Mouse (Mus musculus): ENCODE results near the gene Drp2. TPM values are rescaled to one million over a fixed set of nuclear protein-coding genes. Genes with fewer than 3 reads are reported as not detected.

Drp2 gene
- polyA plus RNA-seq, 1 experiment from 2014 or later, result 0.04 TPM

DNA sequence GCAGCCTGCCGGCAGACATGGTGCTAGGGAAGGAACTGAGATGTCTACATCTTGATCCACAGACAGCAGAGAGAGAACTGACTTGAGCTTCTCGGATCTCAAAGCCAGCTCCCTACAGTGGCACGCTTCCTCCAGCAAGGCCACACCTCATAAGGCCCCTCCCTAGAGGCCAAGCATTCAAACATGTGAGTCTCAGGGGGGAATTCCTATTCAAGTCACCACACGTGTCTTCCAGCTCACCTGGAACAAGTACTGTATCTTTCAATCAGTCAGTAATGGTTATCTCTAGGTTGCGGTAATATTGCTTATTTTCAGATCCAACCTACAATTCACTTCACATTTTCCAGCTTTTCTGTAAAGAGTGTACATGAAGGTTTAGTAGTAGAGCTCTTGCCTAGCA, 15.7 kb downstream of the Drp2 start:
- no peak for TF ChIP-seq CTCF (IDR thresholded peaks at IDR 0.05)
- CTCF ChIA-PET, result no interaction called here
- H3K27me3 ChIP-seq, result no peaks in the 10 kb centered on the region
- DNase-seq (ENCODE audit: low read depth, low spot score), result no peak
- POLR2A ChIA-PET, result no interaction called here
- no peak for ATAC-seq
- in situ Hi-C loops (cut with MboI; ENCODE audit: low pct_unique_long_range_greater_than_20kb), result no loop called here

DNA sequence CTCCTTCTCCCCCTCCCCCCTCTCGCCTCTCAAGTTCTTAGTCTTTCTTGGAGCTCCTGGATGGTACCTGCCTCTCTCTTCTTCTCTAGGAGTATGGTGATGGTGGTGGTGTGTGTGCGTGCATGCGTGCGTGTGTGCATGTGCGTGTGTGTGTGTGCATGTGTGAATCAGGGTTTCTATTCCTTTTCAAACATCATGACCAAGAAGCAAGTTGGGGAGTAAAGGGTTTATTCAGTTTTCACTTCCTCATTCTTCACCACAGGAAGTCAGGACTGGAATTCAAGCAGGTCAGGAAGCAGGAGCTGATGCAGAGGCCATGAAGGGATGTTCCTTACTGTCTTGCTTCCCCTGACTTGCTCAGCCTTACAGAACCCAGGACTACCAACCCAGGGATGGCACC, 19.9 kb downstream of the Drp2 start:
- ATAC-seq, result no peak
- ChIA-PET CTCF (no interaction called here), POLR2A (no interaction called here)
- no peak for TF ChIP-seq CTCF (IDR thresholded peaks at IDR 0.05)
- peaks cover 12% of the 10 kb centered on the region for H3K27me3 ChIP-seq
- no peak for DNase-seq (ENCODE audit: low read depth, low spot score)
- in situ Hi-C loops (cut with MboI; ENCODE audit: low pct_unique_long_range_greater_than_20kb), result no loop called here

DNA sequence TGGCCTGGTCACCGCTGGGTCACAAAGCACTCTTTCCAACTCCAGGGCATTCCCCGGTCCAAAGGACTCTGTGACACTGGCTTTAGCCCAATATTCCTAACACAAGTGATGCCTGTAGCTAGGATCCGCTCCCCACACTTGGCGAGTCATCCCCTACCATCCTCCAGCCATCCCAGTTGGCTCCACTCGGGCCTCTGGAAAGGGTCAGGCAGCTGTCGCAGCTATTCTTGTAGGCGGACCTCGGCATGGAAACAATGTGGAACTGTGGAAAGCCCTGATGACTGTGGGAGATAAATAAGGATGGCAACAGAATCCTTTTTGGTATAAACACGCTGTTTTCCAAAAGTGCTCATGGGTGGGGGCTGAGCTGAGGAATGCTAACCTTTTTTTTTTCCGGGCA, 21.4 kb downstream of the Drp2 start:
- TF ChIP-seq CTCF (IDR thresholded peaks at IDR 0.05), result no peak
- POLR2A ChIA-PET, result no interaction called here
- in situ Hi-C loops (cut with MboI; ENCODE audit: low pct_unique_long_range_greater_than_20kb), result no loop called here

DNA sequence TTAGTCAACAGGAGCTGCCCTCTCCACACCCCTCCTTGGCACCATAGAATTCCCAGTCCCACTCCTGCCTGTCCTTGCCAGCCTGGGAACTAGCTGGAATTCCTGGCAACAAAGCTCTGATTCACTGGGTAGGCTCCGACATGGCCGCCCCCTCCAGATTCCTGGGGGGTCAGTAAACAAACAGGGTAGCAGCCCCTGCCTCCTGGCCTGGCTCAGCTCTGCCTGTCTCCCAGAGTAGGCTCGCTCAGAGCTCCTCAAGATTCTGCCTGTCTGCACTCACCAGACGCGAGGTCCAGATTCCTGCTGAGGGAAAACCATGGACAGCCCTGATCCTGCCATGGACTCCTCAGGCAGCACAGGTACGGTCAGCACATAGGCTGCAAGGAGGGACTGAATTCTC, 22.5 kb downstream of the Drp2 start:
- no peak for TF ChIP-seq CTCF (IDR thresholded peaks at IDR 0.05)
- ChIA-PET POLR2A (no interaction called here), CTCF (no interaction called here)
- DNase-seq (ENCODE audit: low read depth, low spot score) (no peak), ATAC-seq (no peak)
- H3K27me3 ChIP-seq, result peaks cover 12% of the 10 kb centered on the region
- in situ Hi-C loops (cut with MboI; ENCODE audit: low pct_unique_long_range_greater_than_20kb), result no loop called here

More for the DNA sequence above, 21.4 kb downstream of the Drp2 start:
- peaks cover 12% of the 10 kb centered on the region for H3K27me3 ChIP-seq
- ATAC-seq (no peak), DNase-seq (ENCODE audit: low read depth, low spot score) (no peak)
- CTCF ChIA-PET, result no interaction called here

DNA sequence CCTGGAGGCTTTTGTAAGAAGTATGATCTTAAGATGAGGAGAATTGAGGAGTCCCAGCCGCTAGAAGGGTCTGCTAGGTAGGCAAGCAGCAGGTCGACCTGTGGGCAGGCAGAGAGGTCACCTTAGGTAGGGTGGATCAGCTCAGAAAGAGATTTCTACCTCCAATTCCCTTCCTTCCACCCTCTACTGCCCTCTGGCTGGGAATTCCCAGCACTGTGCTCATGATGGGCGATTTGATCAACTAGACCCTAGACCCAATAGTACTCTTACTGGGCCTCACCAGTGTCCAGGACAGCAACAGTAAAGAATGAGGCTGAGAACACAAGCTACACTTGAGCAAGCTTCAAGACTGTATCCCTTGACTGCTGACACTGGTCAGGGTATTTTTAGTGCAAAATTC, 23.0 kb downstream of the Drp2 start:
- ATAC-seq (no peak), DNase-seq (ENCODE audit: low read depth, low spot score) (no peak)
- ChIA-PET CTCF (no interaction called here), POLR2A (no interaction called here)
- H3K27me3 ChIP-seq, result peaks cover 12% of the 10 kb centered on the region
- TF ChIP-seq CTCF (IDR thresholded peaks at IDR 0.05), result no peak
- in situ Hi-C loops (cut with MboI; ENCODE audit: low pct_unique_long_range_greater_than_20kb), result no loop called here

DNA sequence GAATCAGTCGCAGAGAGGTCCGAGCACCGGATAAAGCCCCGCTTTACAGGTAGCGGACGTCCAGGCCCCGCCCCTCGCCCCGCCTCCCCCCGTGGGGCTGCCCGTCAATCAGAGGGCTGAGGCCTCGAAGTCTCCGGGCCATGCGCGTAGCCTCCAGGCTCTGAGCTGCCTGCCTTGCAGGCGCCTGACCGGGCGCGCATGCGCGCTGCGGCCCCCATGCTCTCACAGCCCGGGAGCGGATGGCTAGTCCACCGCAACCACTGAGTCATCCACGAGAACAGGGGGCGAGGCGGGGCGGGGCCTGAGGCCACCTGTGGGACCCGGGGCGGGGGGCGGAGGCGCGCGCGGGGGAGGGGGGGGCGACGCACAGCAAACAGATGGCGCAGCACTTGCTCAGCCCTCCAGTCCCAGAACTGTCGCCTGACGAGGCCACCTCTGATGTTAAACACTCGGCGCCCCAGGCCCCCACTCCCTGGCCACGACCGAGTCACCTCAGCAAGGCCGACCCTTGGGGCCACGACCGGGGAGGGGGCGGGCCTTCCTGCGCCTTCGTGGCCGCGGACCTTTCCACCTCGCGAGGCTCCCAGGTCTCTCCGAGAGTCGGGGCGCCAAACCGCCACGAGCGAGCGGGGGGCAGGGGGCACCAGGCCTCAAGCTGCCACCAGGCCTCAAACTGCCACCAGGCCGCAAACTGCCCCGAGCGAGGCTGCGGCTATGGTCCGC, 70.8 kb downstream of the Drp2 start:
- TF ChIP-seq CTCF (IDR thresholded peaks at IDR 0.05), result no peak
- DNase-seq (ENCODE audit: low read depth, low spot score) (no peak), ATAC-seq (no peak)
- CTCF ChIA-PET, result no interaction called here
- in situ Hi-C loops (cut with MboI; ENCODE audit: low pct_unique_long_range_greater_than_20kb), result no loop called here
- peaks cover 42% of the 10 kb centered on the region for H3K27me3 ChIP-seq
- POLR2A ChIA-PET, result no interaction called here

DNA sequence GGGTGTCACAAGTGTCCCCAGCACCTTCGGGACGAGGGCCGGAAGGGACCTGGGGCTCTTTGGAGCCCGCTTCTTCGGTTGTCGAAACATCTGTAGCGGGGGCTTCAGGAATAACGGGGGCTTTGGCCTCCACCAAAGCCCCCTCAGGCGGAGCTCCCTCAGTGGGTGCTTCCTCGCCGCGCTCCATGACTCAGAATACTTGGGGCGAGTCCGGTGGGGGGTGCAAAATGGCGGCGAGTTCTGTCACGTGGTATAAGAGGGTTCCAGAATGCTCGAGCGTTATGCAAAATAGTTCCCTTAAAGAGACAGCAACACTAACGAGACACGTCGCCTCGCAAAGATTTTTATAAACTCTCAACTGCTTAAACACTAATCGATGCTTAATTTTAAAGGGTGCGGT, 71.9 kb downstream of the Drp2 start, which contains the start of gene Taf7l:
TSS of gene Taf7l (minus strand) at position 201 of the 400 bp plus-strand sequence.
- peaks cover 32% of the 10 kb centered on the region for H3K27me3 ChIP-seq
- CTCF ChIA-PET, result no interaction called here
- no peak for ATAC-seq
- DNase-seq (ENCODE audit: low read depth, low spot score), result no peak
- TF ChIP-seq CTCF (IDR thresholded peaks at IDR 0.05), result no peak
- in situ Hi-C loops (cut with MboI; ENCODE audit: low pct_unique_long_range_greater_than_20kb), result no loop called here
- POLR2A ChIA-PET, result no interaction called here

DNA sequence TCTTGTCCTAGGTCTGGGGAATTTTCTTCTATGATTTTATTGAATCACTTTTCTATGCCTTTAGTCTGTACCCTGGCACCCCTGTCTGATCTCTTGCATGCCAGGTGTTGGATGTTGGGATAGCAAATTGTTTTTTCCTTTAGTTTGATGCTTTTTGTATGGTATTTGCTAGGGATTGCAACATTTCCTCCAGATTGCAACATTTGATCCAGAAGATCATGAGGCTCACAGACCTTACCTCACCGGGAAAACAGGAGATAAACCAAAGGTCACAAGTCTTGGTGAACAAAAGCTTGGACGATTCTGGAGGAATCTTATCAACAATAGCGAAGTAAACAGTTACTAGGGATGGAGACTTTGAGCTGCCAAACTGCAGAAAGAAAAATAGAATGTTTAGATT, 77.4 kb downstream of the Drp2 start:
- CTCF ChIA-PET, result no interaction called here
- DNase-seq (ENCODE audit: low read depth, low spot score) (no peak), ATAC-seq (no peak)
- in situ Hi-C loops (cut with MboI; ENCODE audit: low pct_unique_long_range_greater_than_20kb), result no loop called here
- TF ChIP-seq CTCF (IDR thresholded peaks at IDR 0.05), result no peak
- POLR2A ChIA-PET, result no interaction called here
- peaks cover 18% of the 10 kb centered on the region for H3K27me3 ChIP-seq

DNA sequence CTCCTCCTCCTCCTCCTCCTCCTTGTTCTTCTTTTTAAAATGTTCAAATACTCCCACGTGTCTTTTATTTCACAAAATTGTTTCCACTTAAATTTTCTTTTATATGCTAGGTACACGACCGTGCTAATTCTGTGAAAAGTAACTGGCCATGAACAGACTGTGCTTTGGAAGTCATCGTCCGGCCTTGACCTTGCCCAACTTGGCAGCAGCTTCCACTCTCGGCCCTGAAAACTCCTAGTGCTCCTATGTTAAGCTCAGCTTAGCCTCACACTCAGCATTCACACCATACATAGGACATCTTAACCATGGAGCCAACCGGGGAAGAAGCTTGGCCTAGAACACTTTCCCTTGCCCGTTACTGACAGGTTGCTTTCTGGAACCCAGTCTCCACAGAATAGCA, 96.3 kb downstream of the Drp2 start:
- in situ Hi-C loops (cut with MboI; ENCODE audit: low pct_unique_long_range_greater_than_20kb), result no loop called here
- ChIA-PET POLR2A (no interaction called here), CTCF (no interaction called here)
- DNase-seq (ENCODE audit: low read depth, low spot score) (no peak), ATAC-seq (no peak)
- peaks cover 10% of the 10 kb centered on the region for H3K27me3 ChIP-seq
- TF ChIP-seq CTCF (IDR thresholded peaks at IDR 0.05), result no peak

Other genes starting within 250 kb of the Drp2 start
- gene Xkrx, start 242.5 kb upstream of the Drp2 start, polyA plus RNA-seq (2021), result 2.6 TPM
- gene Arl13a, start 217.1 kb upstream of the Drp2 start, polyA plus RNA-seq (2021), result not detected
- gene Nox1, start 182.6 kb upstream of the Drp2 start, polyA plus RNA-seq (2021), result 0.27 TPM
- 19.6 TPM for gene Trmt2b, start 127.6 kb upstream of the Drp2 start, polyA plus RNA-seq (2021)
- gene Tmem35a, start 109.3 kb upstream of the Drp2 start, polyA plus RNA-seq (2021), result not detected
- gene Cenpi, start 96.5 kb upstream of the Drp2 start, polyA plus RNA-seq (2021), result 19.4 TPM
- not detected for gene Taf7l, start 71.9 kb downstream of the Drp2 start, polyA plus RNA-seq (2021)
- gene Timm8a1, start 137.3 kb downstream of the Drp2 start, polyA plus RNA-seq (2021), result 63.0 TPM
- gene Btk, start 179.0 kb downstream of the Drp2 start, polyA plus RNA-seq (2021), result not detected
- 555 TPM for gene Rpl36a, start 181.1 kb downstream of the Drp2 start, polyA plus RNA-seq (2021)
- 26.9 TPM for gene Gla, start 196.6 kb downstream of the Drp2 start, polyA plus RNA-seq (2021)
- gene Hnrnph2, start 196.6 kb downstream of the Drp2 start, polyA plus RNA-seq (2021), result 133 TPM